Mouse (Mus musculus) brain, embryonic 14.5 days (tissue): ENCODE data around the gene Atxn7l3.

Experiments used
- CTCF ChIP-seq: fragments of 200-500 bp; IDR thresholded peaks from 2 replicates; pipeline ENCODE4 v1.5.1; 2012; ENCODE audit warnings: inconsistent platforms, mild to moderate bottlenecking, moderate library complexity, borderline replicate concordance; ENCODE audit not compliant: insufficient read depth, insufficient read length; ENCODE audit errors: extremely low read depth
- POLR2A ChIP-seq: fragments of 200-500 bp; IDR thresholded peaks from 2 replicates; pipeline ENCODE4 v1.6.1; 2012; ENCODE audit warnings: mild to moderate bottlenecking, inconsistent platforms, borderline replicate concordance; ENCODE audit not compliant: poor library complexity, insufficient read depth, insufficient read length, severe bottlenecking; ENCODE audit errors: extremely low read depth

GRCm38 (mm10) chr11:102287485-102287884, 8.9 kb downstream of the Atxn7l3 start:
- TF ChIP-seq CTCF, result no peak
- no peak for TF ChIP-seq POLR2A
